Mouse (Mus musculus) left cerebral cortex, postnatal 14 days (tissue): ENCODE measurements at regions not wholly inside any gene's neighbourhood (a gene's known extent, or its start where the extent isn't known, plus 50 kb on each side); places are given as distances from the start of the nearest gene placed in this dataset.
"Not testable (repeated sequence)": the region's sequence is repeated elsewhere in the genome, so short reads cannot be mapped to it uniquely, and the experiment has no call there.

Source experiments
- DNase-seq, 2 experiments: peaks; one replicate each; pipeline ENCODE4 v3.0.0; 2021 to 2022; ENCODE audit warnings: low spot score in 2 of 2, mixed read lengths in 1 of 2
- intact Hi-C: fragments of 180-260 bp; cut with DNase I; formaldehyde crosslinking; loops from one replicate; pipeline ENCODE4 v1.15.1; 2025

DNA sequence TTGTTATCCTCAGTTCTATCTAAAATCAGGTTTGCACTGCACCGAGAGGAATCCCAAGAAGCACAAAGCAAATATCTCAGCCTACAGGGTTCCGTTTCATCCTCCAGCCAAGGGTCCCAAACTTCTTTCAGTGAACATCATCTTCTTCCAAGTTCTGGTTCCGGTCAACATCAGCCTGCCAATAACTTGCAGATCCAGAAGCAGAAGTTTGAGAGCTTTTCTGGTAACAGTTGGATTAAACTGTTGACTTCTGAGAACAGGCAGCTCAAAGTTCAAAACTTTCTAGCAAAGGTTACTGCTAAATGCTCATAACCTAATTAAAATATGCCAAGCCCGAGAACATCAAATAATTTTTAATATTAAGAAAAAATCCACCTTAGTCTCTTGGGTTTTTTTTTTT is 237.0 kb upstream of the Gm37988 start:
- DNase-seq = no peak
- intact Hi-C loops = no loop called here

GRCm38 (mm10) chr1:4571299-4572202 is 236.1 kb upstream of the Gm37988 start:
- intact Hi-C loops = no loop called here
- peak; percentile 51 to 68 for DNase-seq

DNA sequence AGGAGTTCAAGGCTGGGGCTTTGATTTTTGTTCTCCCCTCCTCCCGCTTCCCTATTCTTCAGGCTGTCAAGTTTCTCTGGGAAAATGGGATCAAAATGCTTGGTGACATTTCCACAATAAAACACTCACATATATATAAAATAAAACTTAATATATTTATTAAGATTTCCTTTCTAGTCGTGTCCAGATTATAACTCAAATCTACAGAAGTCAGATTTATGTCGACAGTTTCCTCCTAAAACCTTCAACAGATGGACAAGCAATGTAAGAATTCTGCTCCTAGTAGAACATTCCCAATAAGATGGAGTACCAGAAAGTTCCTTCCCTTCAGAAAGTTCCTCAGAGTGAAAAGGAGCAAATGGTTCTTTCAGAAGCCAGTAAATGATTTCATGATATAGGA is 235.4 kb upstream of the Gm37988 start:
- DNase-seq = no peak
- intact Hi-C loops = no loop called here

DNA sequence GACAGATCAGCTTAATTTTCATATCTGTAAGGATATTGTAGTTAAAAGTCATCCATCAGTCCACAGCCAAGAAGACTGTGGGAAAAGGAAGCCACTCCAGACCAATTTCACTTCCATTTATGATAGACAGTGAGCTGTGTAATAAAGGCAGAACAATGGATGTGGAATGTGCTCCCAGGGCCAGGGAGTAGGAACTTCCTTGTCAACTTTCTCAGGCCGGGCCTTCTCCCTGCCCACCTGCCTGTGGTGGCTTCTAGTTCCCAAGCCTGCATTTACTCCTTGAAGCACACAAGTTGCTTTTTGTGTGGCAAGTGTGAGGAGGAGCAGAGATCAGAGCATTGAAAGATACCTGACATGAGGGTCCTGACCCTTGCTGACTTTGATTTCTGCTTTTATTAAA is 233.6 kb upstream of the Gm37988 start:
- no peak for DNase-seq
- intact Hi-C loops = no loop called here

GRCm38 (mm10) chr1:4576957-4577356 is 230.7 kb upstream of the Gm37988 start:
- intact Hi-C loops = no loop called here
- DNase-seq = no peak

DNA sequence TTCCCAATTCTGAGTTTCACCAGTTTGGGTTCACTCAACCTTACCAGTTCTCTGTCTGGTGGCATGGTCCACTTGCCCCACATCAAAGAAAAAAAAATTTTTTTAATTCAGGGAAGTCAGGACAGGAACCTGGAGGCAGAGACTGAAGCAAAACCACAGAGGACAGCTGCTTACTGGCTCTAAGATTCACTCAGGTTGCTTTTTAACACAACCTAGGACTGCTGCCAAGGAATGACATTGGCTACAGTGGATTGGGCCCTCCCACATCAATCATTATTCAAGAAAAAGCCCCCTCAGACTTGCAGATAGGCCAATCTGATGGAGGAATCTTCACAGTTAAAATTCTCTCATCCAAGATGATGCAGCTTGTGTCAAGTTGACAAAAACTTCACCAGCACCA is 225.2 kb upstream of the Gm37988 start:
- intact Hi-C loops = no loop called here
- no peak for DNase-seq

DNA sequence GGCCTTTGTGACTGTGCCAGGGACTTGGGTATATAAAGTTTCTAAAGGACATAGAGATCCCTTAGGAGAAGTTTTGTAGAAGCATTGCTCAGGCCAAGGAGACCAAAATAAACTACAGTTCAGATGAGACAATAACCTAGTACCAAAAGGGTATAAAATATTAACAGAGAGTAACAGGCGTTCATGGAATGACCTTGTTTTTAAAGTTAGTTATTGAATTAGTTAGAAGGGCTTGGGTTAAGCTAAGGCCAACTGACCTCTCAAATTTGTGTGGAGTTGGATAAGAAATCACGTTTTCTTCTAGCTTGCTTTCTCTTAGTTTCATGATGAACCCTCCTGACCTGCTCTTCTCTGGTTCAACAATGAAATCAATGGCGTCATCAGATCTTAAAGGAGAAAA is 209.8 kb upstream of the Gm37988 start:
- no peak for DNase-seq
- intact Hi-C loops = no loop called here

DNA sequence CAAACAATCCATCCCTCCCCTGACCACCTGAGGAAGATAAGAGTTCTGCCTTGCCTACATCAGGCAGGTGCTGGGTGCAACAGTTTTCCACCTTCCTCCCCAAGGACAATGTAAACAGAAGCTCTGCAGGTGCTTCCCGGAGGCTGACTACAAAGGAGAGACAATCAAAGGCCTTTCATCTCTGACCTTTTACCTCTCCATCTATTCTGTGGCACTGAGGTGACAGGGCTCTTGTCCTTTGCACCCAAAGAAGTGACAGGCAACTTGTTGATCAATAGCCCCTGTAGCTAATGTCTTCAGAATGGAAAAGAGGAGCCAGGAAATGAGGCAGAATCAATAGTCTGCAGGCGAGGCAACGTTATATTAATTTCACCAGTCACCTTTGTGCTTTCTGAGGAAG is 209.3 kb upstream of the Gm37988 start:
- intact Hi-C loops = no loop called here
- DNase-seq = no peak

- DNase-seq = no peak
- intact Hi-C loops = no loop called here
These were observed 205.3 kb upstream of the Gm37988 start for GRCm38 (mm10) chr1:4602386-4602785.

GRCm38 (mm10) chr1:4608824-4609223 is 198.9 kb upstream of the Gm37988 start:
- DNase-seq = no peak
- intact Hi-C loops = no loop called here

GRCm38 (mm10) chr1:4613305-4613704 is 194.4 kb upstream of the Gm37988 start:
- no peak for DNase-seq
- intact Hi-C loops = no loop called here

DNA sequence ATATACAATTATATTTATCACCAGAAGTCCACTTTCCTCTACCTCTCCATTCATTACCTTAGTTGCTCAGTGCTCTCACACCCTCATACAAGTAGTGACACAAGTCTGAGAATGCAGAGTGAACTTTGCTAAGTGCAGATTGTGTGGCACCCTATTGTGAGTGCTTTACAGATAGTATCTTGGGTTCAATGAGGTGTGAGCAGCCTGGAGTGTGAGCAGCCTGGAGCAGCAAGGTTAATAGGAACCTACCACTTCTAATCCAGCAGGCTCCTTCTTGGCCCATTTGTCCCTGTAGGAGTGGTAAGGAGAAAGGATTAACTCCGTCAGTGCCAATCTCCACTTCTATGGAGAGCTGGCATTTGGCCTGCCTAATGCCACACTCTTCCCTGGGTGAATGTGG is 192.4 kb upstream of the Gm37988 start:
- DNase-seq = no peak
- intact Hi-C loops = no loop called here

GRCm38 (mm10) chr1:4617479-4617878 is 190.2 kb upstream of the Gm37988 start:
- intact Hi-C loops = no loop called here

DNA sequence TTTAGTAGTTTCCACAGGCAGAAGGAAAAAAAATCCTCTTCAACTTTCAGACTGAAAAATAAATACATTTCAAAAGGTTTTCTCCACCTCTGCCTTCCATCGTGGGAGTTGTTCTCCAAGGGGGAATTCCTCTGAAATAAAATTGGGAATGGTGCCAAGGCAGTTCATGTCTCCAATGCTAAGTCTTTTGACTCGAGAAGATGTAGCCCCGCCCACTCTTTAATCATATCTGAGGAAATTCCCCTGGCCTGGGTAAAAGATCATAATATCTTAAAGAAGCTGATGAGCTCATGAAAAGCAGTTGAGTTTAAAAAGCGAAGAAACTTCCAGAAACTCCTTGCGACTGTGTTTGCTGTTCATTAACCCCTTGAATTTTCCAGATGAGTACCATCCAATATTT is 185.3 kb upstream of the Gm37988 start:
- intact Hi-C loops = no loop called here
- peak in 1 of 2 experiments; percentile 2 for DNase-seq

More at GRCm38 (mm10) chr1:4617479-4617878, 190.2 kb upstream of the Gm37988 start:
- DNase-seq = no peak

GRCm38 (mm10) chr1:4623268-4623667 is 184.4 kb upstream of the Gm37988 start:
- DNase-seq = no peak
- intact Hi-C loops = no loop called here

GRCm38 (mm10) chr1:4653937-4654336 is 153.8 kb upstream of the Gm37988 start:
- intact Hi-C loops = no loop called here
- no peak for DNase-seq

DNA sequence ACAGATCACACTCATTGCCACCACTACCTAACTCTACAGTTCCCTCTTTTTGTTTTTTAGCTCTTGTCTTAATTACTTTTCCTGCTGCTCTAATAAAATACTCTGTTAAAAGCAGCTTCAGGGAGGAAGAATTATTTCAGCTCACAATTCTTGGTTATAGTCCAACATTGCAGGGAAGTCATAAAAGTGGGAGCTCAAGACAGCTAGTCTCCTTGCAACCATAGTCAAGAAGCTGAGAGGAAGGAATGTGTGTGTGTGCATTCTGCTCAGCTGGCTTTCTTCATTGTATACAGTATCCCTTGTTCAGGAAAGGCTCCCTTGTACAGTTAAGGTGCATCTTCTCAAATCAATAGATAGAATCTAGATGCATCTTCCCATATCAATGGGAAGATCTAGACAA is 152.4 kb upstream of the Gm37988 start:
- intact Hi-C loops = no loop called here
- no peak for DNase-seq

- intact Hi-C loops = no loop called here
- DNase-seq = no peak
These were observed 150.8 kb upstream of the Gm37988 start for GRCm38 (mm10) chr1:4656883-4657282.

DNA sequence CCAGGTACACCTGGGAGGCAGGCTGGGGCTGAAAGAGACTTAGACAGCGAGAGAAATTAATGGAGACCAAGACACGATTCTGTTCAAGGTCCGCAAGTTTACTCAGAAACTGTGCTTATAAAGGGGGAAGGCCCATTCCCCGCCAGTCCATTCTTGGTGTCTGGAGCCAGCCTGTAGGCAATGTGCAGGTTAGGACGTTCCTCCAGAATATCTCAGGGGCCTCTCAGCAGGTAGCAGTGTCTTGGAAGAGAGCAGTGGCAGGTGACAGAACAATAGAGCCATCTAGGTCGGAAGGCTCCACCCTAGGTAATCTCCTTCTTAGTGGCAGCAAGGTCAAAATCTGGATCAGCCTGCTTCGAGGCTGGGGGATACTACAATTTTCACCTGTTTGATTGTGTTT is 147.6 kb upstream of the Gm37988 start:
- intact Hi-C loops = loop anchor here (10.0 kb wide), 1 partner anchor 135 kb away; no protein-coding TSS in a partner anchor
- DNase-seq = not testable (repeated sequence)

GRCm38 (mm10) chr1:4660616-4661015 is 147.1 kb upstream of the Gm37988 start:
- DNase-seq = not testable (repeated sequence)
- intact Hi-C loops = loop anchor here (10.0 kb wide), 1 partner anchor 136 kb away; no protein-coding TSS in a partner anchor

DNA sequence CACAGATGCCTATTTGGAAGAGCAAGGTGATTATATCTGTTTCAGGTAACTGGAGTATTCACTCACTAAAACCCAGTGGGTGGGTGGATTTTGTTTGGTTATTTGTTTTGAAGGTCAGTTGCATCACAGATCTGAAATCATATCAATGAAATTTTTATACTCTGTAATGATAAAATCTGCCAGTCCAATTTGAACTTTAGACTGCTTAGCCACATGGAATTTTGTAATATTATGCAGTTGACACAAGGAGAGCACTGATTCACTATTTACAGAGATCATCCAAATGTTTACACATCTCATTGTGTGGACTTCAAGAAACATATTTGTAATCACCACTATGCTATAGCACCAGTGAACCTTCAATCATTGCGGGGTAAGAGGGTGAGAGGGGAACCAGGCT is 145.9 kb upstream of the Gm37988 start:
- no peak for DNase-seq
- intact Hi-C loops = loop anchor here (10.0 kb wide), 1 partner anchor 137 kb away; no protein-coding TSS in a partner anchor
